Mouse (Mus musculus): ENCODE data around the gene Abhd6.

- TF ChIP-seq CTCF (conservative IDR thresholded peaks at IDR 0.05; ENCODE audit: insufficient read depth, insufficient read length, low read depth, low read length) (no peak), POLR2A (IDR thresholded peaks at IDR 0.05; ENCODE audit: low read depth, low read length) (no peak)
These were observed 41.0 kb upstream of the Abhd6 start for GRCm38 (mm10) chr14:7961714-7962113.

Measured in kidney, adult 2 months (tissue).